Mouse (Mus musculus): ENCODE results near the gene 2310003L06Rik.

DNA sequence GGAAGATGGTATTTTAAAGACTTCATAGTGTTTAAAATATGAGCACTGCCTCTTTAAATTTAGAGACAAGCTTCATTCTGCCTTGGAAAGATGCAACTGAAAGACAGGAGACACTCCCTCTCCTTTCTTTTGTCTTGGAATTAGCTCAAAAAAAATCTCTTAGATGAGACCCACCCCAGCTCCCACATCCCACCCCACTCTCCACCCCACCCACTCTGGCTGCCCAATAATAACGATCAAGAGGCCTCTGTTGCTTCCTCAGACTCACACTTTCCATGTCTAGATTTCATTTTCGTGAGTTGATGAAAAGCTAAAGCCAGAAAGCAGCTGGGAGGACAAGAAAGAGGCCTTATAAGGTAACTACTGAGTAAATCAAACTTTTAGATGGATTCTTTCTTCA lies at the start of gene 2310003L06Rik, which contains the start of gene Gm28434:
- TF ChIP-seq POLR2A (IDR thresholded peaks at IDR 0.05; ENCODE audit: borderline replicate concordance, low read depth, low read length), result no peak
- TF ChIP-seq CTCF (IDR thresholded peaks at IDR 0.05; ENCODE audit: low read depth, low read length), result no peak

Data from bone marrow macrophage, adult 2 months (primary cell).